Mouse (Mus musculus): ENCODE results near the gene Ifi35. TPM values are rescaled to one million over a fixed set of nuclear protein-coding genes. Genes with fewer than 3 reads are reported as not detected.

The Ifi35 gene
- total RNA-seq, 2 experiments from 2014 or later, result 12.9 to 13.7 TPM

Small RNA genes within 50 kb of the gene (microRNA-seq; reads per million reads assigned to microRNA genes)
- 2.6 to 3.1 reads per million in 2 experiments for gene Mir6929

Other genes with a start within 250 kb of the Ifi35 start
- 10 to 100 TPM; 20.5 to 22.5 TPM for gene Ezh1, start 221.9 kb upstream of the Ifi35 start, total RNA-seq (2021)
- 100 to 1,000 TPM; 146 to 180 TPM for gene Ramp2, start 202.4 kb upstream of the Ifi35 start, total RNA-seq (2021)
- 100 to 1,000 TPM in 1 of 2 experiments, 10 to 100 TPM in 1; 97.5 to 111 TPM for gene Vps25, start 194.7 kb upstream of the Ifi35 start, total RNA-seq (2021)
- gene Wnk4, start 187.8 kb upstream of the Ifi35 start, total RNA-seq (2021), result 1 to 10 TPM; 5.7 to 7.6 TPM
- under 1 TPM; 0.14 to 0.57 TPM for gene Cntd1, start 169.4 kb upstream of the Ifi35 start, total RNA-seq (2021)
- gene Coa3, start 169.3 kb upstream of the Ifi35 start, total RNA-seq (2021), result 10 to 100 TPM; 84.2 to 92.6 TPM
- 100 to 1,000 TPM in 1 of 2 experiments, 10 to 100 TPM in 1; 94.3 to 109 TPM for gene Becn1, start 146.1 kb upstream of the Ifi35 start, total RNA-seq (2021)
- gene Psme3, start 132.2 kb upstream of the Ifi35 start, total RNA-seq (2021), result 10 to 100 TPM; 74.9 to 90.0 TPM
- 1 to 10 TPM; 2.5 to 3.1 TPM for gene Aoc2, start 123.3 kb upstream of the Ifi35 start, total RNA-seq (2021)
- gene Aoc3, start 117.8 kb upstream of the Ifi35 start, total RNA-seq (2021), result 10 to 100 TPM; 39.0 to 49.9 TPM
- not detected for gene G6pc, start 80.8 kb upstream of the Ifi35 start, total RNA-seq (2021)
- 10 to 100 TPM; 17.9 to 19.2 TPM for gene Aarsd1, start 30.8 kb upstream of the Ifi35 start, total RNA-seq (2021)
- gene Gm27029, start 23.6 kb upstream of the Ifi35 start, total RNA-seq (2021), result 1 to 10 TPM; 4.3 to 6.1 TPM
- 10 to 100 TPM; 11.1 to 12.4 TPM for gene Rundc1, start 23.3 kb upstream of the Ifi35 start, total RNA-seq (2021)
- 10 to 100 TPM; 37.4 to 39.7 TPM for gene Ptges3l, start 23.1 kb upstream of the Ifi35 start, total RNA-seq (2021)
- gene Rpl27, start 6.1 kb upstream of the Ifi35 start, total RNA-seq (2021), result 10 to 100 TPM; 63.3 to 68.3 TPM
- 1 to 10 TPM; 6.5 to 8.4 TPM for gene Rnd2, start 16.6 kb downstream of the Ifi35 start, total RNA-seq (2021)
- 10 to 100 TPM; 50.1 to 50.4 TPM for gene Vat1, start 17.8 kb downstream of the Ifi35 start, total RNA-seq (2021)
- gene Brca1, start 103.5 kb downstream of the Ifi35 start, total RNA-seq (2021), result 1 to 10 TPM; 2.8 to 4.7 TPM
- gene Nbr1, start 103.7 kb downstream of the Ifi35 start, total RNA-seq (2021), result 100 to 1,000 TPM; 100 TPM
- gene Tmem106a, start 133.8 kb downstream of the Ifi35 start, total RNA-seq (2021), result 1 to 10 TPM; 3.1 to 4.2 TPM
- gene Gm11634, start 150.8 kb downstream of the Ifi35 start, total RNA-seq (2021), result not detected
- 10 to 100 TPM; 34.4 to 36.9 TPM for gene Rdm1, start 178.8 kb downstream of the Ifi35 start, total RNA-seq (2021)
- gene Arl4d, start 217.1 kb downstream of the Ifi35 start, total RNA-seq (2021), result 10 to 100 TPM; 22.6 to 27.5 TPM